Mouse (Mus musculus): ENCODE measurements at regions not wholly inside any gene's neighbourhood (a gene's known extent, or its start where the extent isn't known, plus 50 kb on each side); places are given as distances from the start of the nearest gene placed in this dataset.

DNA sequence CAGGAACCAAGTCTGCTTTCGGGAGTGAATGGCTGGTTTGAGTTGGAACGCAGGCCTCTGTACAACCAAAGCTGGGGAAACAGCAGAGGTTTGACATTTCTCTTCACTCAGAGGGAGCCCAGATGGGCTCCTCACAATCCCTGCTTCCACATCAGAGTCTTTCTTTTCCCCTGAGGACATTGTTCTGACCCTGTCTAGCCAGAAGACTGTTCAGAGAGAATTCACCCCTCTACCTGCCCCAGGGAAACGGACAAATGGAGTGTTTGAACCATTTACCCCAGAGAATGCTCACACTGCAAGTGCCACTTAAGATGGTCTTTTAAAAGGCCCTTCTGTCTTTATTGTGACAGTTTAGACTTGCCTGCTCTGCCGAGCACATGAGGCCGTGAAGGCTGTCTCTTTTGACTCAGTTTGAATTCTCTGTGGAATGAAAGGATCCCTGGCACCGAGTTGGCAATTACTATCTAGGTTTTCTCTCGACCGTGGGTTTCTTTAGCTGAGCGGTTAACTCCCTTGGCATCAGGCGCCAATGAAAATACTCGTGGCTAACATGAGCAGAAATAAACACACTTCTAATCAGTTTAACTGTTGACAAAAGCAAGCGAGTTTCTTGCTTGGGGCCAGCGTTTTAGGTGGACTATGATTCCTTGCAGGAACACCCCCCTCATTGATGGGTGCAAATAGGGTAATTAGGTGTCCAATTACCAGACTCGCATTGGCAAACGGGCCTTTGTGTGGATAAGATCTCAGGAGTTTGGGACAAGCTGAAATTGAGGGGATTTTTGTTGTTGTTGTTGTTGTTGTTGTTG lies 97.0 kb upstream of the Cmc1 start:
- no peaks in the 10 kb centered on the region for H3K27me3 ChIP-seq (ENCODE audit: control insufficient read depth, insufficient read depth, low read length)
- no peak overlapping the region for H3K27ac ChIP-seq (ENCODE audit: insufficient read depth, low read depth, low read length)
- TF ChIP-seq CTCF (IDR thresholded peaks at IDR 0.05; ENCODE audit: extremely low read depth, insufficient read length, insufficient replicate concordance, low read depth, low read length) (no peak), POLR2A (IDR thresholded peaks at IDR 0.05; ENCODE audit: low read depth, low read length) (no peak)
- no peaks in the 10 kb centered on the region for H3K4me1 ChIP-seq (ENCODE audit: control insufficient read depth, insufficient read depth, insufficient read length, low read length)
- WGBS = 48% methylated on average over 15 of the region's 15 CpGs
- no peak overlapping the region for H3K4me3 ChIP-seq (ENCODE audit: low read depth, low read length)
- no peaks in the 10 kb centered on the region for H3K36me3 ChIP-seq (ENCODE audit: control insufficient read depth, insufficient read depth, low read length)

DNA sequence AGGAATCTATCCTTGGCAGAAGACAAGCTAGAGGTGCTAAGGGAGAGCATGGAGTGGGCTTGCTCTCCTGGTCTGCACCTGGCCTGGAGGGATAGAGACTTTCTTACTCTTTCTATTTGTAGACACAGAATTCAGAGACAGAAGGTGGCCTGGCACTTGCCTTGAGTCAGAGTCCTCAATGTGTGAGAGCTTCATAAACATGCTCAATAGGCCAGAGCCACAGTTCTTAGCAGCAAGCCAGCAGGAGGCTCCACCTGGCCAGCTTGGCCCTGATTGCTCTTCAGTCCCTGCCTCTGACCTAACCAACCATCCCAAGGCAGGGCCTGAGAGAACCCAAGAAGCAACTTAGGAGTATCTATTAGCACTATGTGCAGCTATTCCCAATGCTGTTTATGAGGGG lies 103.9 kb upstream of the Cmc1 start:
- no peaks in the 10 kb centered on the region for H3K36me3 ChIP-seq (ENCODE audit: control insufficient read depth, insufficient read depth, low read length)
- TF ChIP-seq CTCF (IDR thresholded peaks at IDR 0.05; ENCODE audit: extremely low read depth, insufficient read length, insufficient replicate concordance, low read depth, low read length) (no peak), POLR2A (IDR thresholded peaks at IDR 0.05; ENCODE audit: low read depth, low read length) (no peak)
- H3K4me1 ChIP-seq (ENCODE audit: control insufficient read depth, insufficient read depth, insufficient read length, low read length) = no peaks in the 10 kb centered on the region
- no peaks in the 10 kb centered on the region for H3K27me3 ChIP-seq (ENCODE audit: control insufficient read depth, insufficient read depth, low read length)
- H3K4me3 ChIP-seq (ENCODE audit: low read depth, low read length) = no peak overlapping the region
- H3K27ac ChIP-seq (ENCODE audit: insufficient read depth, low read depth, low read length) = no peak overlapping the region

DNA sequence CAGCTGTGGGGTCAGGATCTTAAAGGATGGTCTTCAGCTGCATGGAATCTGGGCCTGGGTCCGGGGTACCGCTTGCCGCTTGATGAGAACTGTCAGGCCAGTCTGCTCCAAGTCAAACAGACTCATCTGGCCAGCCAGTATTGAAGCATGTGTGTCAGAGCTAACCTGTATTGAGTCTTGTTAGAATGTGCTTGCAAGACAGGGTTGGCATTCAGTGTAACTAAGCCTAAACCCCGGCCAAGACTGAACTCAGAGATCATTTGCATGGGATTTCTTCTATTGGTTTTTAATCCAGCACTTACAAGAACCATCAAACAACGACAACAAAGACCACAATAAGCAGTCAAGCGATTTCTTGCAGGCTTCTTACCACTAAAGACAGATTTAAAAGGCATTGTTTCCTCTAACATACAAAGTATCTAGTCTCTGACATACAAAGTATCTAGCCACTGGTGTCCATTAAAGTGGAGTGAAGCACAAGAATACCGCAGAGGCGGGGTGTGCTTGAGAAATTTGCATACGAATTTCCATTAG lies 105.3 kb upstream of the Cmc1 start:
- no peak overlapping the region for H3K27ac ChIP-seq (ENCODE audit: insufficient read depth, low read depth, low read length)
- H3K4me3 ChIP-seq (ENCODE audit: low read depth, low read length) = no peak overlapping the region
- 59% methylated on average over 9 of the region's 9 CpGs for WGBS
- H3K36me3 ChIP-seq (ENCODE audit: control insufficient read depth, insufficient read depth, low read length) = no peaks in the 10 kb centered on the region
- TF ChIP-seq CTCF (IDR thresholded peaks at IDR 0.05; ENCODE audit: extremely low read depth, insufficient read length, insufficient replicate concordance, low read depth, low read length) (no peak), POLR2A (IDR thresholded peaks at IDR 0.05; ENCODE audit: low read depth, low read length) (no peak)
- H3K27me3 ChIP-seq (ENCODE audit: control insufficient read depth, insufficient read depth, low read length) = no peaks in the 10 kb centered on the region
- H3K4me1 ChIP-seq (ENCODE audit: control insufficient read depth, insufficient read depth, insufficient read length, low read length) = no peaks in the 10 kb centered on the region

DNA sequence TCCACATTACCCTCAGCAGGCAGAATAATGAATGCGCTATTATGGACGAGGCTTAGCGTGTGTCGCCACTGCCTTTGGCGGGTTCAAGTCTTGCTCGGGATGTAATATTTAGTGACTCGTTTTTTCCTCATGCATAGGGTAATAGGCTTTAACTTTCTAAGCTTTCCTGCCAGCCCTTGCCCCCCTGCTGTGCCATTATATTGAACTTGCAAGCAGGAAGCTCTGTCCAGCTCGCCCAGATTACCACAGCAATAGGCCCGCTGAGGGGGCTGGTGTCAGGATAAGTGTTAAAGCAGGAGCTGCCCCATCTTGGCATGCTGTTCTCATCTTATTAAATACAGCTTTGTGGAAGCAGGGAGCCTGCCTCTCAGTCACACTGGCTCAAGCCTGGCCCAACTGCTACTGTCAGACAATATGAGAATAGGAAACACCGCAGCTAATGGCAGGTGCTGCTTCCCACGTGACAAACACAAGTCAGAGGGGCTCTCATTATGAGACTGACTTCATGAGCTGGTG lies 105.8 kb upstream of the Cmc1 start:
- H3K36me3 ChIP-seq (ENCODE audit: control insufficient read depth, insufficient read depth, low read length) = no peaks in the 10 kb centered on the region
- no peak overlapping the region for H3K27ac ChIP-seq (ENCODE audit: insufficient read depth, low read depth, low read length)
- no peaks in the 10 kb centered on the region for H3K27me3 ChIP-seq (ENCODE audit: control insufficient read depth, insufficient read depth, low read length)
- no peak overlapping the region for H3K4me3 ChIP-seq (ENCODE audit: low read depth, low read length)
- H3K4me1 ChIP-seq (ENCODE audit: control insufficient read depth, insufficient read depth, insufficient read length, low read length) = no peaks in the 10 kb centered on the region
- WGBS = 40% methylated on average over 11 of the region's 11 CpGs
- TF ChIP-seq CTCF (IDR thresholded peaks at IDR 0.05; ENCODE audit: extremely low read depth, insufficient read length, insufficient replicate concordance, low read depth, low read length) (no peak), POLR2A (IDR thresholded peaks at IDR 0.05; ENCODE audit: low read depth, low read length) (no peak)

DNA sequence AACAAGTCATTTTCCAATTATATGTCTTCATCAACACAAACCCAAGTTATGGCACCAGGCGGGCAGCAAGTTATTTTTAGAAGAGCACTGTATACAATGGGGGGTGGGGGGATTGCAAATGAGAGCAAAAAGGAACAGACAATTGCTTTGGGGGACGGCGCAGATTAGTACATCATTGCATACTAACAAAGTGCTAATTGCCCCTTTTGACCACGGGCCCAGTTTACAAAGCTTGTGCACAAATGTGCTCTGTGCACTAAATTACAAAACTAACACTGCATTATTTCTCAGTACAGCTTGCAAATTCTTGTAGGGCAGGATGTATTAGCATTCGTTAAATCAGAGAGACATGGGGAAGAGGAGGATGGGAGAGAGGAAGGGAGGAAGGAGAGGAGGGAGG lies 116.3 kb upstream of the Cmc1 start:
- TF ChIP-seq POLR2A (IDR thresholded peaks at IDR 0.05; ENCODE audit: low read depth, low read length) (no peak), CTCF (IDR thresholded peaks at IDR 0.05; ENCODE audit: extremely low read depth, insufficient read length, insufficient replicate concordance, low read depth, low read length) (no peak)
- no peaks in the 10 kb centered on the region for H3K4me1 ChIP-seq (ENCODE audit: control insufficient read depth, insufficient read depth, insufficient read length, low read length)
- no peak overlapping the region for H3K27ac ChIP-seq (ENCODE audit: insufficient read depth, low read depth, low read length)
- no peaks in the 10 kb centered on the region for H3K36me3 ChIP-seq (ENCODE audit: control insufficient read depth, insufficient read depth, low read length)
- 65% methylated on average over 5 of the region's 5 CpGs for WGBS
- no peak overlapping the region for H3K4me3 ChIP-seq (ENCODE audit: low read depth, low read length)
- H3K27me3 ChIP-seq (ENCODE audit: control insufficient read depth, insufficient read depth, low read length) = no peaks in the 10 kb centered on the region

DNA sequence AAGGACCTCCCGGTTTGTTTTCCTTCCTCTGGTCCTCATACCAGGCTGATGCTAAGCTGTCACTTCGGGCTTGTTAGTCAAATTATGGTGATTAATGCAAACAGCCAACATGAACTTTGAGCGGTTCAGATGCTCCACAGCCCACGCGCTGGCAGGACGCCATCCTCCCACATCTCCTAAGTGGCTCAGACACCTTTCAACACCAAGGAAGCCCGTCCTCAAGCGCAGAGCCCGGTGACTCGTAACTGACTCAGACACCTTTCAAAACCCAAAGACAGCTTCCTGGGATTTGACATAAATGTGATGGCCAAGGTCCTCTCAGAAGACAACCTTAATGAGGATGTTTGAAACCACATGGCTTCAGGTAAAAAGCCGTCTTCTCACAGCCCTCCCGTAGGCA lies 121.7 kb upstream of the Cmc1 start:
- no peak overlapping the region for H3K27ac ChIP-seq (ENCODE audit: insufficient read depth, low read depth, low read length)
- TF ChIP-seq CTCF (IDR thresholded peaks at IDR 0.05; ENCODE audit: extremely low read depth, insufficient read length, insufficient replicate concordance, low read depth, low read length) (no peak), POLR2A (IDR thresholded peaks at IDR 0.05; ENCODE audit: low read depth, low read length) (no peak)
- 54% methylated on average over 12 of the region's 12 CpGs for WGBS
- H3K4me3 ChIP-seq (ENCODE audit: low read depth, low read length) = no peak overlapping the region
- H3K36me3 ChIP-seq (ENCODE audit: control insufficient read depth, insufficient read depth, low read length) = no peaks in the 10 kb centered on the region
- H3K4me1 ChIP-seq (ENCODE audit: control insufficient read depth, insufficient read depth, insufficient read length, low read length) = no peaks in the 10 kb centered on the region
- no peaks in the 10 kb centered on the region for H3K27me3 ChIP-seq (ENCODE audit: control insufficient read depth, insufficient read depth, low read length)

DNA sequence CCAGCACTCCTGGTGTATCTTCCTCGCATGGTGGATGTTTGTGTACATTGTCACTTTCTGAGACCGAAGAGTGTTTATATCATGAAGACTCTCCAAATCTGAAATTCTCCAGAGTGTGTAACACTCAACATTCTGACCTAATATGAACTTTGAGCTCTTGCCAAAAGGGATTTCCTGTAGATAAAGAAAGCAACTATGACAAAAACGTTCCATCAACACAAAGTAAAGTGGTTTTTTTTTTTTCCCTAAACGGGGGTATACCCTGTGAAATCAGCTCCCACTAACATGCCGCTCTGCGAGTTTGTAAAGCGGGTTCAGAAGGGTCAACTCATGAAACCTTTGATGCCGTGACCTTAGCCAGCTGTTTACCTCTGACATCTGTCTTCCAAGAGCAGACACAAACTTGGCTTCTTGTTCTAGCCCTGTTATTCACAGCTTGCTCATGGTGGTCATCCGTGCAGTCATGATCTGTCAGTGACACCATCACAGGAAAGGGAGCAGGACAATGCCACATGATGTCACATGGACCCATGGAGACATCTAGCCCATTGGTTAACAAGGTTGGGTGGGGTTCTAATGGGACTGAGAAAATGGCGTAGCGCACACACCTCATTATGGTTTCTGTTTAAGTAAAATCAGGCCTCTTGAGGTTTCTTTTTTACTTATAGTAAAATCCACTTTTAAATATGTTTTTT lies 122.9 kb upstream of the Cmc1 start:
- Histone ChIP-seq H3K27ac (ENCODE audit: insufficient read depth, low read depth, low read length) (no peak overlapping the region), H3K4me3 (ENCODE audit: low read depth, low read length) (no peak overlapping the region), H3K4me1 (ENCODE audit: control insufficient read depth, insufficient read depth, insufficient read length, low read length) (no peaks in the 10 kb centered on the region), H3K36me3 (ENCODE audit: control insufficient read depth, insufficient read depth, low read length) (no peaks in the 10 kb centered on the region), H3K27me3 (ENCODE audit: control insufficient read depth, insufficient read depth, low read length) (no peaks in the 10 kb centered on the region)
- TF ChIP-seq POLR2A (IDR thresholded peaks at IDR 0.05; ENCODE audit: low read depth, low read length) = no peak
- TF ChIP-seq CTCF (IDR thresholded peaks at IDR 0.05; ENCODE audit: extremely low read depth, insufficient read length, insufficient replicate concordance, low read depth, low read length) = no peak
- 67% methylated on average over 11 of the region's 11 CpGs for WGBS

Data from small intestine, adult 2 months (tissue).